ENCODE assay signal across 15 mouse cellular contexts in genomic region chr4:150415227-150415969, GRCm38 (mm10).
DNase-seq lines count a peak whose midpoint lies in the region; ATAC-seq and TF ChIP-seq lines count a peak whose summit lies in the region.
"Had no signal": no experiment of that assay in that cellular context is flagged by ENCODE, and none has a peak within 500 bp of the region (broad histone marks: within the 10 kb centered on the region; RNA-seq: fewer than 3 reads in every experiment).

No protein-coding gene starts in this region.

- H3K36me3 ChIP-seq in hindbrain, embryonic 11.5 days (ENCODE audit: control insufficient read depth, insufficient read depth, low read length): no peaks in the 10 kb centered on the region
- peaks cover 33% of the 10 kb centered on the region for H3K36me3 ChIP-seq in hindbrain, embryonic 10.5 days
- H3K36me3 ChIP-seq in midbrain, embryonic 13.5 days: peaks cover 1% of the 10 kb centered on the region
- no peaks in the 10 kb centered on the region for H3K36me3 ChIP-seq in midbrain, embryonic 11.5 days (ENCODE audit: control insufficient read depth, insufficient read depth, low read length)
- no peaks in the 10 kb centered on the region for H3K36me3 ChIP-seq in kidney, postnatal 0 days (ENCODE audit: insufficient read depth, low read length)
- H3K36me3 ChIP-seq in stomach, embryonic 15.5 days: 0 out of 2 replicates have a peak, but pooled peaks cover 2% of the 10 kb centered on the region

- ATAC-seq in hindbrain, embryonic 11.5 days (ENCODE audit: low FRiP score): no peak
- ATAC-seq in midbrain, embryonic 13.5 days: no peak
- ATAC-seq in midbrain, embryonic 11.5 days (ENCODE audit: low FRiP score): no peak
- 0 out of 2 replicates have a peak, but pooled peaks have one; percentile 54 for ATAC-seq in kidney, postnatal 0 days (replicated peaks; ENCODE audit: low FRiP score, low read depth)
- no peak for ATAC-seq in stomach, embryonic 15.5 days (ENCODE audit: insufficient read depth, low FRiP score, low read depth)
- ATAC-seq in inflammation-experienced regulatory T-cells, adult 6 months: no peak
- ATAC-seq in activated CD4-positive, CD25-positive, alpha-beta regulatory T cell, adult 4 months: no peak
- ATAC-seq: forebrain, embryonic 14.5 days had no signal

- H3K4me2 ChIP-seq in hindbrain, embryonic 11.5 days (replicated peaks; ENCODE audit: low read depth, low read length): no peak overlapping the region
- H3K4me2 ChIP-seq in midbrain, embryonic 13.5 days (replicated peaks): no peak overlapping the region
- no peak overlapping the region for H3K4me2 ChIP-seq in midbrain, embryonic 11.5 days
- no peak overlapping the region for H3K4me2 ChIP-seq in kidney, postnatal 0 days (ENCODE audit: low read length)
- no peak overlapping the region for H3K4me2 ChIP-seq in stomach, embryonic 15.5 days
- H3K4me2 ChIP-seq: neural tube, embryonic 13.5 days had no signal

- 73% methylated on average over 10 of the region's 10 CpGs for WGBS in hindbrain, embryonic 11.5 days
- WGBS in hindbrain, embryonic 10.5 days: 70% methylated on average over 10 of the region's 10 CpGs
- 71% methylated on average over 10 of the region's 10 CpGs for WGBS in midbrain, embryonic 13.5 days
- 65% methylated on average over 10 of the region's 10 CpGs for WGBS in midbrain, embryonic 11.5 days
- 54% methylated on average over 10 of the region's 10 CpGs for WGBS in kidney, postnatal 0 days
- 69% methylated on average over 10 of the region's 10 CpGs for WGBS in stomach, embryonic 15.5 days

- no peaks in the 10 kb centered on the region for H3K27me3 ChIP-seq in hindbrain, embryonic 11.5 days (ENCODE audit: control insufficient read depth, insufficient read depth, low read length)
- no peaks in the 10 kb centered on the region for H3K27me3 ChIP-seq in hindbrain, embryonic 10.5 days (ENCODE audit: insufficient read depth, poor library complexity, severe bottlenecking)
- H3K27me3 ChIP-seq in midbrain, embryonic 13.5 days: no peaks in the 10 kb centered on the region
- no peaks in the 10 kb centered on the region for H3K27me3 ChIP-seq in midbrain, embryonic 11.5 days (ENCODE audit: control insufficient read depth, insufficient read depth, low read length)
- no peaks in the 10 kb centered on the region for H3K27me3 ChIP-seq in kidney, postnatal 0 days (ENCODE audit: insufficient read depth, low read length)
- H3K27me3 ChIP-seq in stomach, embryonic 15.5 days (replicated peaks): no peaks in the 10 kb centered on the region
- H3K27me3 ChIP-seq: neural tube, embryonic 13.5 days had no signal

- H3K9ac ChIP-seq in hindbrain, embryonic 11.5 days (ENCODE audit: low read depth, low read length): no peak overlapping the region
- no peak overlapping the region for H3K9ac ChIP-seq in midbrain, embryonic 13.5 days (replicated peaks)
- no peak overlapping the region for H3K9ac ChIP-seq in midbrain, embryonic 11.5 days (ENCODE audit: low read length)
- H3K9ac ChIP-seq in kidney, postnatal 0 days (ENCODE audit: low read depth, low read length): no peak overlapping the region
- H3K9ac ChIP-seq in stomach, embryonic 15.5 days: no peak overlapping the region
- H3K9ac ChIP-seq: neural tube, embryonic 13.5 days had no signal

- H3K27ac ChIP-seq in hindbrain, embryonic 11.5 days (ENCODE audit: low read depth, low read length): 0 out of 2 replicates have a peak overlapping the region, but pooled peaks have one; percentile 42
- no peak overlapping the region for H3K27ac ChIP-seq in hindbrain, embryonic 10.5 days
- H3K27ac ChIP-seq in midbrain, embryonic 13.5 days: 0 out of 2 replicates have a peak overlapping the region, but pooled peaks have one; percentile 3
- H3K27ac ChIP-seq in midbrain, embryonic 11.5 days (ENCODE audit: low read depth, low read length): no peak overlapping the region
- peak overlapping the region; percentile 64 for H3K27ac ChIP-seq in kidney, postnatal 0 days
- H3K27ac ChIP-seq in stomach, embryonic 15.5 days: peak overlapping the region; percentile 33; the same call in 1 of the 2 replicates
- H3K27ac ChIP-seq: embryonic facial prominence, embryonic 10.5 days; left cerebral cortex, adult 2 months had no signal

- no peaks in the 10 kb centered on the region for H3K9me3 ChIP-seq in hindbrain, embryonic 11.5 days (ENCODE audit: control insufficient read depth, low read length)
- no peaks in the 10 kb centered on the region for H3K9me3 ChIP-seq in hindbrain, embryonic 10.5 days
- no peaks in the 10 kb centered on the region for H3K9me3 ChIP-seq in midbrain, embryonic 13.5 days
- no peaks in the 10 kb centered on the region for H3K9me3 ChIP-seq in midbrain, embryonic 11.5 days (ENCODE audit: control insufficient read depth, low read length)
- H3K9me3 ChIP-seq in kidney, postnatal 0 days (replicated peaks; ENCODE audit: low read length): no peaks in the 10 kb centered on the region
- no peaks in the 10 kb centered on the region for H3K9me3 ChIP-seq in stomach, embryonic 15.5 days
- H3K9me3 ChIP-seq: embryonic facial prominence, embryonic 10.5 days; neural tube, embryonic 13.5 days had no signal

- H3K4me3 ChIP-seq in hindbrain, embryonic 11.5 days (ENCODE audit: low read depth, low read length): no peak overlapping the region
- H3K4me3 ChIP-seq in hindbrain, embryonic 10.5 days: no peak overlapping the region
- H3K4me3 ChIP-seq in midbrain, embryonic 13.5 days (replicated peaks): no peak overlapping the region
- H3K4me3 ChIP-seq in midbrain, embryonic 11.5 days (ENCODE audit: low read depth, low read length): no peak overlapping the region
- H3K4me3 ChIP-seq in kidney, postnatal 0 days (replicated peaks; ENCODE audit: low read depth, low read length): no peak overlapping the region
- H3K4me3 ChIP-seq in stomach, embryonic 15.5 days (replicated peaks): no peak overlapping the region
- H3K4me3 ChIP-seq: embryonic facial prominence, embryonic 10.5 days; left cerebral cortex, adult 2 months; neural tube, embryonic 13.5 days had no signal

- H3K4me1 ChIP-seq in hindbrain, embryonic 11.5 days (replicated peaks; ENCODE audit: control insufficient read depth, insufficient read depth, low read length): no peaks in the 10 kb centered on the region
- peaks cover 16% of the 10 kb centered on the region for H3K4me1 ChIP-seq in hindbrain, embryonic 10.5 days (replicated peaks)
- H3K4me1 ChIP-seq in midbrain, embryonic 13.5 days (replicated peaks): peaks cover 39% of the 10 kb centered on the region
- H3K4me1 ChIP-seq in midbrain, embryonic 11.5 days (ENCODE audit: control insufficient read depth, insufficient read depth, low read length): no peaks in the 10 kb centered on the region
- H3K4me1 ChIP-seq in kidney, postnatal 0 days (replicated peaks; ENCODE audit: insufficient read depth, low read length): no peaks in the 10 kb centered on the region
- no peaks in the 10 kb centered on the region; the same call in 1 of the 2 replicates for H3K4me1 ChIP-seq in stomach, embryonic 15.5 days

- no peak for DNase-seq in hindbrain, embryonic 11.5 days (ENCODE audit: low spot score)
- no peak for DNase-seq in hindbrain, embryonic 10.5 days (ENCODE audit: low spot score)
- DNase-seq in midbrain, embryonic 11.5 days (ENCODE audit: low spot score, missing footprints): no peak
- DNase-seq in kidney, postnatal 0 days (ENCODE audit: low spot score): peak; percentile 53
- DNase-seq: heart, adult 18-20 months; heart, postnatal 4 days; right cerebral cortex, postnatal 14 days had no signal

- no peak for TF ChIP-seq CTCF in kidney, postnatal 0 days (IDR thresholded peaks at IDR 0.05; ENCODE audit: low read depth)

Comparison
In these comparisons a context has a peak if more than half of its experiments do, and no peak if none do; other contexts are left out.
1. H3K27ac ChIP-seq: peak in hindbrain, embryonic 11.5 days (single experiment), midbrain, embryonic 13.5 days (single experiment), kidney, postnatal 0 days (single experiment) and stomach, embryonic 15.5 days (single experiment); none in hindbrain, embryonic 10.5 days (single experiment) and midbrain, embryonic 11.5 days (single experiment).